Mouse (Mus musculus): Measurements from ENCODE around the gene H2-D1. TPM values are rescaled to one million over a fixed set of nuclear protein-coding genes. Genes with fewer than 3 reads are reported as not detected.

The H2-D1 gene
- polyA plus RNA-seq, 2 experiments, result 37.1 to 57.2 TPM

GRCm38 (mm10) chr17:35220156-35220952 is 42.2 kb upstream of the H2-D1 start, which contains the start of gene Gm16181:
TSS of gene Gm16181 (plus strand) at chr17:35220834.
- no peaks in the 10 kb centered on the region; the same call in 1 of the 2 replicates for H3K36me3 ChIP-seq (replicated peaks; ENCODE audit: control insufficient read depth, insufficient read depth, low read depth)
- H3K4me2 ChIP-seq (ENCODE audit: low read depth), result no peak within 1 kb of the TSS
- WGBS (ENCODE audit: insufficient replicate concordance), result 55% methylated on average over 28 of the region's 28 CpGs
- no peak for DNase-seq (ENCODE audit: low read depth in 3 of 3, low spot score in 3 of 3)
- ATAC-seq (ENCODE audit: insufficient read depth), result no peak
- no peak within 1 kb of the TSS for H3K9ac ChIP-seq (replicated peaks)
- no peaks in the 10 kb centered on the region for H3K9me3 ChIP-seq (ENCODE audit: control insufficient read depth, low read length)
- no peaks in the 10 kb centered on the region for H3K27me3 ChIP-seq (ENCODE audit: control insufficient read depth, insufficient read depth, low read length)
- no peak within 1 kb of the TSS for H3K27ac ChIP-seq
- H3K4me3 ChIP-seq (ENCODE audit: insufficient read depth in 1 of 2, low read depth in 2 of 2, low read length in 2 of 2), result no peak within 1 kb of the TSS
- TF ChIP-seq EP300 (IDR thresholded peaks at IDR 0.05; ENCODE audit: low read depth) (no peak), CTCF (IDR thresholded peaks at IDR 0.05; ENCODE audit: low read depth) (no peak)
- peaks cover 0 to 9% of the 10 kb centered on the region in 2 experiments; a peak in 1 of 4 replicates for H3K4me1 ChIP-seq (replicated peaks; ENCODE audit: control insufficient read depth in 2 of 2, insufficient read depth in 2 of 2, low read length in 1 of 2)

- Histone ChIP-seq H3K27ac (no peak overlapping the region), H3K9me3 (ENCODE audit: control insufficient read depth, low read length) (no peaks in the 10 kb centered on the region), H3K9ac (replicated peaks) (no peak overlapping the region), H3K36me3 (replicated peaks; ENCODE audit: control insufficient read depth, insufficient read depth, low read depth) (no peaks in the 10 kb centered on the region; the same call in 1 of the 2 replicates), H3K4me1 (replicated peaks; ENCODE audit: control insufficient read depth in 2 of 2, insufficient read depth in 2 of 2, low read length in 1 of 2) (peaks cover 0 to 9% of the 10 kb centered on the region in 2 experiments; a peak in 1 of 4 replicates), H3K4me3 (ENCODE audit: insufficient read depth in 1 of 2, low read depth in 2 of 2, low read length in 2 of 2) (no peak overlapping the region), H3K27me3 (ENCODE audit: control insufficient read depth, insufficient read depth, low read length) (no peaks in the 10 kb centered on the region), H3K4me2 (ENCODE audit: low read depth) (no peak overlapping the region)
- WGBS (ENCODE audit: insufficient replicate concordance), result 39% methylated on average over 6 of the region's 6 CpGs
- no peak for TF ChIP-seq EP300 (IDR thresholded peaks at IDR 0.05; ENCODE audit: low read depth)
- TF ChIP-seq CTCF (IDR thresholded peaks at IDR 0.05; ENCODE audit: low read depth), result no peak
- ATAC-seq (ENCODE audit: insufficient read depth), result no peak
- no peak for DNase-seq (ENCODE audit: low read depth in 3 of 3, low spot score in 3 of 3)
Observed at GRCm38 (mm10) chr17:35222299-35222698, 40.2 kb upstream of the H2-D1 start.

GRCm38 (mm10) chr17:35224641-35225040 is 37.9 kb upstream of the H2-D1 start:
- WGBS (ENCODE audit: insufficient replicate concordance), result 80% methylated on average over 4 of the region's 4 CpGs
- TF ChIP-seq EP300 (IDR thresholded peaks at IDR 0.05; ENCODE audit: low read depth) (no peak), CTCF (IDR thresholded peaks at IDR 0.05; ENCODE audit: low read depth) (no peak)
- H3K27me3 ChIP-seq (ENCODE audit: control insufficient read depth, insufficient read depth, low read length), result no peaks in the 10 kb centered on the region
- DNase-seq (ENCODE audit: low read depth in 3 of 3, low spot score in 3 of 3) (no peak), ATAC-seq (ENCODE audit: insufficient read depth) (no peak)
- no peak overlapping the region for H3K4me2 ChIP-seq (ENCODE audit: low read depth)
- no peak overlapping the region for H3K27ac ChIP-seq
- peaks cover 6% of the 10 kb centered on the region for H3K36me3 ChIP-seq (replicated peaks; ENCODE audit: control insufficient read depth, insufficient read depth, low read depth)
- H3K4me3 ChIP-seq (ENCODE audit: insufficient read depth in 1 of 2, low read depth in 2 of 2, low read length in 2 of 2), result no peak overlapping the region
- H3K9ac ChIP-seq (replicated peaks), result no peak overlapping the region
- H3K4me1 ChIP-seq (replicated peaks; ENCODE audit: control insufficient read depth in 2 of 2, insufficient read depth in 2 of 2, low read length in 1 of 2), result 0 out of 4 replicates have a peak, but pooled peaks cover 0 to 3% of the 10 kb centered on the region in 2 experiments
- H3K9me3 ChIP-seq (ENCODE audit: control insufficient read depth, low read length), result no peaks in the 10 kb centered on the region

- DNase-seq (ENCODE audit: low read depth in 3 of 3, low spot score in 3 of 3) (no peak), ATAC-seq (ENCODE audit: insufficient read depth) (no peak)
- no peak overlapping the region for H3K4me3 ChIP-seq (ENCODE audit: insufficient read depth in 1 of 2, low read depth in 2 of 2, low read length in 2 of 2)
- H3K9ac ChIP-seq (replicated peaks), result no peak overlapping the region
- H3K36me3 ChIP-seq (replicated peaks; ENCODE audit: control insufficient read depth, insufficient read depth, low read depth), result peaks cover 9% of the 10 kb centered on the region
- no peaks in the 10 kb centered on the region for H3K27me3 ChIP-seq (ENCODE audit: control insufficient read depth, insufficient read depth, low read length)
- no peak for TF ChIP-seq CTCF (IDR thresholded peaks at IDR 0.05; ENCODE audit: low read depth)
- TF ChIP-seq EP300 (IDR thresholded peaks at IDR 0.05; ENCODE audit: low read depth), result no peak
- no peaks in the 10 kb centered on the region for H3K9me3 ChIP-seq (ENCODE audit: control insufficient read depth, low read length)
- no peaks in the 10 kb centered on the region for H3K4me1 ChIP-seq (replicated peaks; ENCODE audit: control insufficient read depth in 2 of 2, insufficient read depth in 2 of 2, low read length in 1 of 2)
- no peak overlapping the region for H3K4me2 ChIP-seq (ENCODE audit: low read depth)
- WGBS (ENCODE audit: insufficient replicate concordance), result 83% methylated on average over 5 of the region's 5 CpGs
- no peak overlapping the region for H3K27ac ChIP-seq
Observed at GRCm38 (mm10) chr17:35225456-35225855, 37.1 kb upstream of the H2-D1 start.

GRCm38 (mm10) chr17:35226561-35227046 is 35.9 kb upstream of the H2-D1 start:
- DNase-seq (ENCODE audit: low read depth in 3 of 3, low spot score in 3 of 3), result no peak

More at GRCm38 (mm10) chr17:35226561-35227046, 35.9 kb upstream of the H2-D1 start:
- no peak overlapping the region for H3K4me3 ChIP-seq (ENCODE audit: insufficient read depth in 1 of 2, low read depth in 2 of 2, low read length in 2 of 2)
- H3K9ac ChIP-seq (replicated peaks), result no peak overlapping the region
- ATAC-seq (ENCODE audit: insufficient read depth), result no peak
- H3K36me3 ChIP-seq (replicated peaks; ENCODE audit: control insufficient read depth, insufficient read depth, low read depth), result peaks cover 14% of the 10 kb centered on the region
- no peaks in the 10 kb centered on the region for H3K9me3 ChIP-seq (ENCODE audit: control insufficient read depth, low read length)
- H3K27ac ChIP-seq, result no peak overlapping the region
- H3K4me1 ChIP-seq (replicated peaks; ENCODE audit: control insufficient read depth in 2 of 2, insufficient read depth in 2 of 2, low read length in 1 of 2), result no peaks in the 10 kb centered on the region
- H3K27me3 ChIP-seq (ENCODE audit: control insufficient read depth, insufficient read depth, low read length), result no peaks in the 10 kb centered on the region
- WGBS (ENCODE audit: insufficient replicate concordance), result 63% methylated on average over 14 of the region's 14 CpGs
- H3K4me2 ChIP-seq (ENCODE audit: low read depth), result no peak overlapping the region
- no peak for TF ChIP-seq EP300 (IDR thresholded peaks at IDR 0.05; ENCODE audit: low read depth)
- TF ChIP-seq CTCF (IDR thresholded peaks at IDR 0.05; ENCODE audit: low read depth), result no peak
